Mouse (Mus musculus): Measurements from ENCODE around the gene Mau2.

DNA sequence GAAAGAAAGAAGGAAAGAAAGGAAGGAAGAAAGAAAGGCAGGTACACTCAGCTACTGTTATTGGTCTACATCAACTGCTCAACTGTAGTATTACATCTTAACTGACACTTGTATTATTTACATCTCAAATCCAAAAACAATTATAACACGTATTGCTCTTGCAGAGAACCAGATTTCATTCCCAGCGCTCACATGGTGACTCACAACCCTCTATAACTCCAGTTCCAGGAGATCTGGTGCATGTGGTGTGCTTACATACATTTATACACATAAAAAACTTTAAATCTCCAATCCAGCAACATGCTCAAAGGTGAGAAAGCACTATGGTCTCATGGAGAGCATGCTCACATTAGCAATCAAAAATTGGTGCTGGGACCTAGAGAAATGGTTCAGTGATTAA, 42.3 kb downstream of the Mau2 start:
- TF ChIP-seq POLR2A (IDR thresholded peaks at IDR 0.05; ENCODE audit: low read depth, low read length), result no peak
- TF ChIP-seq CTCF (IDR thresholded peaks at IDR 0.05; ENCODE audit: borderline replicate concordance, insufficient read depth, low read length), result no peak

Measured in embryonic fibroblast, embryonic 13.5 days (primary cell).